Mouse (Mus musculus): ENCODE data around the gene Emc8. TPM values are rescaled to one million over a fixed set of nuclear protein-coding genes. Genes with fewer than 3 reads are reported as not detected.

The Emc8 gene
- 65.0 and 109 TPM in 2 replicates for polyA plus RNA-seq (2012; rRNA removed)

- H3K36me3 ChIP-seq (ENCODE audit: control insufficient read depth, insufficient read depth, low read length): peaks cover 37% of the 10 kb centered on the region
- under 1% methylated on average over 50 of the region's 51 CpGs for WGBS
- peak within 1 kb of the TSS; percentile 90 for H3K27ac ChIP-seq (ENCODE audit: insufficient read depth, low read depth, low read length)
- H3K4me1 ChIP-seq (ENCODE audit: control insufficient read depth, insufficient read depth, insufficient read length, low read length): peaks cover 10% of the 10 kb centered on the region
- no peak for TF ChIP-seq CTCF (IDR thresholded peaks at IDR 0.05; ENCODE audit: extremely low read depth, insufficient read length, insufficient replicate concordance, low read depth, low read length)
- no peak for TF ChIP-seq POLR2A (IDR thresholded peaks at IDR 0.05; ENCODE audit: low read depth, low read length)
- H3K27me3 ChIP-seq (ENCODE audit: control insufficient read depth, insufficient read depth, low read length): no peaks in the 10 kb centered on the region
- H3K4me3 ChIP-seq (ENCODE audit: low read depth, low read length): peak within 1 kb of the TSS; percentile 99
Measured at GRCm38 (mm10) chr8:120668374-120668905, at the start of gene Emc8. Gene Emc8, minus strand, starts transcription at chr8:120668573.

DNA sequence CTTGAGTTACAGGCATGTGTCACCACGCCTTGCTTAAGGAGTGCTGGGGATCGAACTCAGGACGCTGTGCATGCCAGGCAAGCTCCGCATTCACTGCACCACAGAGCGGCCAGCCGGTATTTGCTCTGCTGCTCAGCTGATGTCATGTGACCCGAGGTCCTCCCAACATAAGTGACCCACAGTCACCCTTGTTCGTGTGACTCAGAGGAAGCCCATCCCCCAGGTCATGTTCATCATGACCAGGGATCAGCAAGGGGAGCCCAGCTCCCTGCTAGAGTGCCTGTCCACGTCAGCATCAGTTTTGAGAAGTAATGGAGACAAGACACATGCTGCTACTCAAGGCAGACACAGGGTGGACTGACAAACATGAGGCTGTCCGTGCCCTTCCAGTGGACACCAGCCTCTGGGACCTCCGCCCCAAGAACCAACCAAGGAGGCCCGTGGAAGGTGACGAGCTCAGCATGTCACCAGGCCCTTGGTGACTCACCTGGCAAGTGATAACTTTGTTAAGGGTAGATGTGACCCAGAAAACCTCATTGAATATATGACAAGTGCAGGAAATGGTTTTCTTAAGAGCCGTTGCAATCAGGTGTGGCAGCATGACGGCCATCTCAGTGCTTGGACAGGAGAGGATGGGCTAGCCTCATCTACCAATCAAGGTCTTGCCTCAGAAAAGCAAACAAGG, 47.8 kb upstream of the Emc8 start:
- no peak overlapping the region for H3K4me3 ChIP-seq (ENCODE audit: low read depth, low read length)
- peaks cover 11% of the 10 kb centered on the region for H3K4me1 ChIP-seq (ENCODE audit: control insufficient read depth, insufficient read depth, insufficient read length, low read length)
- no peaks in the 10 kb centered on the region for H3K27me3 ChIP-seq (ENCODE audit: control insufficient read depth, insufficient read depth, low read length)
- TF ChIP-seq POLR2A (IDR thresholded peaks at IDR 0.05; ENCODE audit: low read depth, low read length) (no peak), CTCF (IDR thresholded peaks at IDR 0.05; ENCODE audit: extremely low read depth, insufficient read length, insufficient replicate concordance, low read depth, low read length) (no peak)
- H3K27ac ChIP-seq (ENCODE audit: insufficient read depth, low read depth, low read length): 0 out of 2 replicates have a peak overlapping the region, but pooled peaks have one; percentile 17
- WGBS: 78% methylated on average over 15 of the region's 15 CpGs
- no peaks in the 10 kb centered on the region for H3K36me3 ChIP-seq (ENCODE audit: control insufficient read depth, insufficient read depth, low read length)

DNA sequence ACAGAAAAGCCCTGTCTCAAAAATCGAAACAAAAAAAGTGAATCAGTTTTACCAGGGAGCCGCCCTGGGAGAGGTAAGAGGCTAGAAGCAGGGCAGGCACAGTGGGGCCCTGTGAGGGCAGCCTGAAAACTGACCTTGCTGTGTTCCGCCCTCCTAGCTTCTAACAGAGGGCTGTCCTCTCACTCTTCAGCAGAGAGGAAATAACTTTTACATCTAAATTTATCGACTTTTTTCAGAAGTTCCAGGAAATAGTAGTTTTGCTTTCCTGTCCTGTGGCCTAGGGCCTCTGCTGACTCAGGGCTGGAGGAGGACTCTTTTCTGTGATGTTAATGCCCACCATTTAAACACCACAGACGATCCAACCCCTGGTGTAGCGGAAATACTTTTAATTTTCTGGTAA, 46.8 kb upstream of the Emc8 start:
- H3K27me3 ChIP-seq (ENCODE audit: control insufficient read depth, insufficient read depth, low read length): no peaks in the 10 kb centered on the region
- no peak overlapping the region for H3K4me3 ChIP-seq (ENCODE audit: low read depth, low read length)
- peaks cover 11% of the 10 kb centered on the region for H3K4me1 ChIP-seq (ENCODE audit: control insufficient read depth, insufficient read depth, insufficient read length, low read length)
- WGBS: 63% methylated on average over 6 of the region's 6 CpGs
- peak overlapping the region; percentile 21; the same call in 1 of the 2 replicates for H3K27ac ChIP-seq (ENCODE audit: insufficient read depth, low read depth, low read length)
- no peaks in the 10 kb centered on the region for H3K36me3 ChIP-seq (ENCODE audit: control insufficient read depth, insufficient read depth, low read length)
- TF ChIP-seq POLR2A (IDR thresholded peaks at IDR 0.05; ENCODE audit: low read depth, low read length): no peak
- TF ChIP-seq CTCF (IDR thresholded peaks at IDR 0.05; ENCODE audit: extremely low read depth, insufficient read length, insufficient replicate concordance, low read depth, low read length): no peak

- Histone ChIP-seq H3K36me3 (ENCODE audit: control insufficient read depth, insufficient read depth, low read length) (no peaks in the 10 kb centered on the region), H3K27me3 (ENCODE audit: control insufficient read depth, insufficient read depth, low read length) (no peaks in the 10 kb centered on the region), H3K27ac (ENCODE audit: insufficient read depth, low read depth, low read length) (no peak overlapping the region), H3K4me1 (ENCODE audit: control insufficient read depth, insufficient read depth, insufficient read length, low read length) (peaks cover 2% of the 10 kb centered on the region; the same call in 1 of the 2 replicates), H3K4me3 (ENCODE audit: low read depth, low read length) (no peak overlapping the region)
- TF ChIP-seq POLR2A (IDR thresholded peaks at IDR 0.05; ENCODE audit: low read depth, low read length) (no peak), CTCF (IDR thresholded peaks at IDR 0.05; ENCODE audit: extremely low read depth, insufficient read length, insufficient replicate concordance, low read depth, low read length) (no peak)
- WGBS: 75% methylated on average over 10 of the region's 10 CpGs
Measured at GRCm38 (mm10) chr8:120709176-120709575, 40.8 kb upstream of the Emc8 start.

DNA sequence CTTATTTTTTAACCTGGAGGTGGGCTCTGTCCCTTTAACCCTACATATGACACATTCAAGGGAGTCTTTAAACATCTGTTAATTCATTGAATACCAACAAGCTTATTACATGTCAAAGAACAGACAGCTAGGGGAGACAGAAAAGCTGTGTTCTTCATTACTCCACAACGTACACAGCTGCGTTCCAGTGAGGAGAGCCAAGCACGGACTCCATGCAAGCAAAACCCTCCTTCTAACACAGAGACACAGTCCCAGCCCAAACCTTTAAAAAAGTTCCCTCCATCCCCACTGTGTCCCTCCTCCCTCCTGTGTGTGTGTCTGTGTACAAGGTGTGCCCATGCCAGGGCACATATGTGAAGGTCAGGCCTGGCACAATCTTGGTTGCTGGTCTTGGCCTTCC, 37.8 kb upstream of the Emc8 start:
- no peaks in the 10 kb centered on the region for H3K27me3 ChIP-seq (ENCODE audit: control insufficient read depth, insufficient read depth, low read length)
- H3K4me1 ChIP-seq (ENCODE audit: control insufficient read depth, insufficient read depth, insufficient read length, low read length): peaks cover 17% of the 10 kb centered on the region
- WGBS: 92% methylated on average over 3 of the region's 3 CpGs
- H3K4me3 ChIP-seq (ENCODE audit: low read depth, low read length): no peak overlapping the region
- TF ChIP-seq CTCF (IDR thresholded peaks at IDR 0.05; ENCODE audit: extremely low read depth, insufficient read length, insufficient replicate concordance, low read depth, low read length): no peak
- TF ChIP-seq POLR2A (IDR thresholded peaks at IDR 0.05; ENCODE audit: low read depth, low read length): no peak
- H3K36me3 ChIP-seq (ENCODE audit: control insufficient read depth, insufficient read depth, low read length): no peaks in the 10 kb centered on the region
- H3K27ac ChIP-seq (ENCODE audit: insufficient read depth, low read depth, low read length): no peak overlapping the region

GRCm38 (mm10) chr8:120705163-120705562, 36.8 kb upstream of the Emc8 start:
- TF ChIP-seq CTCF (IDR thresholded peaks at IDR 0.05; ENCODE audit: extremely low read depth, insufficient read length, insufficient replicate concordance, low read depth, low read length) (no peak), POLR2A (IDR thresholded peaks at IDR 0.05; ENCODE audit: low read depth, low read length) (no peak)
- Histone ChIP-seq H3K36me3 (ENCODE audit: control insufficient read depth, insufficient read depth, low read length) (no peaks in the 10 kb centered on the region), H3K27me3 (ENCODE audit: control insufficient read depth, insufficient read depth, low read length) (no peaks in the 10 kb centered on the region), H3K4me3 (ENCODE audit: low read depth, low read length) (no peak overlapping the region), H3K27ac (ENCODE audit: insufficient read depth, low read depth, low read length) (no peak overlapping the region), H3K4me1 (ENCODE audit: control insufficient read depth, insufficient read depth, insufficient read length, low read length) (peaks cover 19% of the 10 kb centered on the region)
- WGBS: 91% methylated on average over 15 of the region's 15 CpGs

GRCm38 (mm10) chr8:120704203-120704602, 35.8 kb upstream of the Emc8 start:
- 75% methylated on average over 9 of the region's 9 CpGs for WGBS
- Histone ChIP-seq H3K27me3 (ENCODE audit: control insufficient read depth, insufficient read depth, low read length) (no peaks in the 10 kb centered on the region), H3K4me3 (ENCODE audit: low read depth, low read length) (no peak overlapping the region), H3K4me1 (ENCODE audit: control insufficient read depth, insufficient read depth, insufficient read length, low read length) (peaks cover 19% of the 10 kb centered on the region), H3K36me3 (ENCODE audit: control insufficient read depth, insufficient read depth, low read length) (no peaks in the 10 kb centered on the region), H3K27ac (ENCODE audit: insufficient read depth, low read depth, low read length) (no peak overlapping the region)
- TF ChIP-seq CTCF (IDR thresholded peaks at IDR 0.05; ENCODE audit: extremely low read depth, insufficient read length, insufficient replicate concordance, low read depth, low read length): no peak
- no peak for TF ChIP-seq POLR2A (IDR thresholded peaks at IDR 0.05; ENCODE audit: low read depth, low read length)

All from small intestine, adult 2 months (tissue).